Mouse (Mus musculus) small intestine, adult 2 months (tissue): ENCODE measurements around the gene Bcas2.

ENCODE experiments used
- CTCF ChIP-seq: fragments of 200-500 bp; IDR thresholded peaks from 2 replicates; pipeline ENCODE4 v1.5.1; 2012; ENCODE audit warnings: low read depth, mild to moderate bottlenecking, control low read depth, inconsistent platforms, low read length, moderate library complexity, mixed read lengths; ENCODE audit not compliant: insufficient replicate concordance, insufficient read length; ENCODE audit errors: extremely low read depth
- POLR2A ChIP-seq: fragments of 200-500 bp; IDR thresholded peaks from 2 replicates; pipeline ENCODE4 v1.6.1; 2012; ENCODE audit warnings: low read depth, mild to moderate bottlenecking, control low read depth, inconsistent platforms, low read length, moderate library complexity

GRCm38 (mm10) chr3:103169771-103170170, 1.7 kb upstream of the Bcas2 start:
- TF ChIP-seq POLR2A (no peak), CTCF (no peak)
